Mouse (Mus musculus) hematopoietic multipotent progenitor cell, adult 10-12 weeks (in vitro differentiated cells): ENCODE data around the gene Igbp1b. TPM values are rescaled to one million over a fixed set of nuclear protein-coding genes. Genes with fewer than 3 reads are reported as not detected.

Experiments used
- polyA plus RNA-seq: library from polyadenylated mRNA; stranded (reverse); fragments of >175 nt; gene quantifications from 2 replicates; pipeline ENCODE4 v1.2.3, GENCODE M21; 2012; ENCODE audit warnings: low replicate concordance

Gene Igbp1b
- polyA plus RNA-seq, result not detected in 2 replicates

DNA sequence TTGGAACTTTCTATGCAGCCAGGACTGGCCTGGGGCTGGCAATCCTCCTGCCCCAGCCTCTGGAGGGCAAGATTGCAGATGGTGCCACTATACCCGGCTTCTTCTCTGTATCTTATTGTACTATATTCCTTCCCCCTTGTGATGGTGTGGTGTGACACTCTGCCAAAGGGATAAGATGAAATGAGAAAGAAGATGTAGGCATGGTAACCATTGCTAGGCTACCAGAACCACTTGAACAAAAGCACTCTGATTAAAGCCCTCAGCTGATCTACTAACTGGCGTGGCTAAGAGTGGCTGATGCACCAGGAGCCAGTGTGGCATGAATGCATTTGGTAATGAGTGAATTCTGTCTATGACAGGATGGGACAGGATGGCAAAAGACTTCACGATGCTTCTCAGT lies at the start of gene Igbp1b:
Igbp1b (minus strand) TSS at position 29 of the 400 bp plus-strand sequence.

Other genes starting within 250 kb of the Igbp1b start
- not detected in 2 replicates for gene Lmo3, start 76.6 kb downstream of the Igbp1b start, polyA plus RNA-seq